Mouse (Mus musculus) left cerebral cortex, postnatal 36 days (tissue): ENCODE measurements at regions not wholly inside any gene's neighbourhood (a gene's known extent, or its start where the extent isn't known, plus 50 kb on each side); places are given as distances from the start of the nearest gene placed in this dataset.

Source experiments
- DNase-seq, 2 experiments: peaks; one replicate each; pipeline ENCODE4 v3.0.0; 2021 to 2022; ENCODE audit warnings: low spot score in 2 of 2, mixed read lengths in 1 of 2
- intact Hi-C: fragments of 180-260 bp; cut with DNase I; formaldehyde crosslinking; loops from one replicate; pipeline ENCODE4 v1.15.1; 2025

DNA sequence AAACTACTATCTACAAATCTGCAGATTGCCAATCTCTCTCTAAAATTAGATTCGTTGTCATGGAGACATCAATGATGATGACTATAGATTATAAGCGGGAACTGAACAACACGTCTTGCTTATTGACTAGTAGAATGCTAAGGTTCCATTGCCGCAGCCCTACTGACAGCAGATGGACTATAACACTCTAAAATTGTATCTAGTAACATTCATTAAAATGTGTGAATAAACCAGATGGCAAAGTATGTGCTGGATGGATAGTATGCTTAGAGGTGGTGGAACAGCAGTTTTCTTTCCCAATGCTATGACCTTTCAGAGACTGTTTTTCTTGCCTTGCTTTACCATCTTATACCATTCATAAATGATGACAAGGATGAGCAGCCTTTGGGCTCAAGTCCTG lies 864.7 kb downstream of the Slc4a3 start:
- no peak for DNase-seq
- intact Hi-C loops: no loop called here

DNA sequence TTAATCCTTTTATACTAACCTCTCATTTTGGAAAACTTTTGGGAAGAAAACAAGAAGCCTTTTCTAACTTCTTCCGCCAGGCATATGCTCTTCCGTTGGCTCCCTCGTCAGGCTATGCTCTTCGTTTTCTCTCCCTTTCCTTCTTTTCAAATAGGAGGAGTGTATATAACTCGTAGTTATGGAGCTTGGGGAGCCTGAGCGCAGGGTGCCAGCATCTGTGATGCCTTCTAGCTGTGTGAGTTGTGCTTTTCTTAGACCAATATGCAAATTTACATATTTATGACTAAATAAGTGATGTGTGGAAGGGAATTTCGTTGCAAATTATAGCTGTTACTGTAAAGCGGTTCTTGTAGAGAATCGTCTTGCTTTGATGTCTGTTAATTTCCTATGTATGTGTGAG lies 874.5 kb downstream of the Slc4a3 start:
- intact Hi-C loops: no loop called here
- peak in 1 of 2 experiments; percentile 10 for DNase-seq

DNA sequence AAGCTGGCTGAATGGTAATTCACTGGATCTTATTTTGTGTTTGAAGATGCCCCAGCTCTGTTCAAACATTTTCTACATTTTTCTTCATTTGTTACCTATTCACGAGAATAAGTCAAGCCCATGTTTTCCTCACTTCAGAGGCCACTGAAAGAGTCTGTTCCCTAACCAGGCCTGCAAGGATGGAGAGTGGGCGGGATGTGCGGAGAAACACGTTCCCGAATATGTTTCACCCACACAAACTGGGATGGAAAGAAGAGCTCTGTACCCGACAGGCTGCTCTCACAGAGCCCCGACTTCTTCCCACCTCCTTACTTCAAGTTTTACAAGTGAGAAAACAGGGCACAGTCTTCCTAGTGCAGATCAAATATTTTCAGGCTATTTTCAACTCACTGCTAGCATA lies 881.4 kb downstream of the Slc4a3 start:
- intact Hi-C loops: no loop called here

DNA sequence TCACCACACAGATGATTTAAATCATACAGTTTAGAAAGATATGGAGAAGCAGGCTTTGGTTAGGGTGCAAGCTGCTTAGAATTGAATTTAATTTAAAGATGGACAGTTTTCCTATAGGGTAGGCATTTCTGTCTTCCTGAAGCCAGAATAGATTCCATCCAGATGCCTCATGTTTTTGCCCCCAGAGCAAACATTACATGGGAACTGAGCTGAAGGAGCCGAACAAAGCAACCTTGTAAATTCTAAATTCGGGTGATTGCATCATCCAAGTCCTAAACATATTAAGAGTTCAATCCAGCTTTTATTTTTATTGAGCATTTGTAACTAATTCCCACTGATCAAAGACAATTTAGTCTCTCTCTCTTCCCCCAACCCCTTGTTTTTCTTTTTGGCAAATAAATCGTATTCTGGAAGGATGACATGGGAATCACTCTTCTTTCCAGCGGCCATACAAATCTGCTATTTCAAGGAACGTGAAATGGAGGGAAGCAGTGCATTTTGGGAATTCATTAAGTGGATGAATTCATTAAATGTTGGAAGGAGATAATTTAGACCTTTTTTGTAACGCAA lies 884.1 kb downstream of the Slc4a3 start:
- intact Hi-C loops: no loop called here
- DNase-seq: no peak

More for the DNA sequence above, 881.4 kb downstream of the Slc4a3 start:
- peak; percentile 66 to 77 for DNase-seq

DNA sequence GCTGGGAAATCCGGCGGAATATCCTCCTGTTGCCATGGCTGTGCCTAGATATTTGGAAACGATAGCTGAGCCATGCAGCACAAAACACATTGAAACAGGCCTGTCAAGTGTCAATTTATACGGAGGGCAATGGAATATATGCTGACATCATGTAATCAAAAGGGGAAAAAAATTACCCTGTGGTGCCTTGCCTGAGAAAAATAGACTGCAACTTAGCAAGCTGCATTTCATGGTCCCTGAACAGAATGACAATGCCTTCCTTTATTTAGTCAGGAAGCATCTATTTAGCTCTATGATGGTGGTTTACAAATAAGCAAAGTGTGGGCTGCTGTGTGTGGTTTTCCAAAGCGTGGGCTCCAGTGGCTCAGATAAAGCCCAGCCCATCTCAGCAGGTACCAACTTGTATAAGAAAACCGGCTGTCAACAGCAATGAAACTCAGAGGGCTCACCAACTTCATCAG lies 887.4 kb downstream of the Slc4a3 start:
- no peak for DNase-seq
- intact Hi-C loops: no loop called here

DNA sequence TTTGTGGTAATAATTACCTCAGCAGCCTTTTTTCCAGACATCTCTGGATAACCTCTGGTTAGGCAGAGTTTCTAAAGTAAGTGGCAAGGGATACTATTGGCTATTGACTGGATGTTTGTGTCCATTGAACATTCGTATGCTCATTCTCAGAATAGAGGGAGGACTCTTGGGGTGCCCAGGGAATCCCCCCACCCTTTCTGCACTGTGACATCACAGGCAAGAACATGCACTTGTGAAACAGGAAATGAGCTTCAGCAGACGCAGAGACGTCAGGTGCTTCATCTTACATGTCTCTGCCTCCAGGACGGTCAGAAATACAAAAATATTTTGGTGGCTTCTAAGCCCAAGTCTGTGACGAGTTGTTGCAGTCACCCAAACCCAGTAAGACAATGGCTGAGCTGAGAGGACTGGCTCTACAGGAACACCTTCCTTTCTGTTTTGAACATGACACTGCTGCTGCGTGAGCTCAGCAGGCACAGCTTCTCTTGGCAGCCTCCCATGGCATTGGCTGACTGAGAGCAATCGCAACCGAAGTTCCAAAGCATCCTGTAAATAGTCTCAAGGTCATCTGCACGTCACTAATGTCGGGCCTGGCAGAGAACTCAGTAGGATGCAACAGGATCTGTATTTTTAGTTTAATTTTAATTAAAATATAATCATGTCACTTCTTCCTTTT lies 904.6 kb downstream of the Slc4a3 start:
- intact Hi-C loops: no loop called here
- no peak for DNase-seq

DNA sequence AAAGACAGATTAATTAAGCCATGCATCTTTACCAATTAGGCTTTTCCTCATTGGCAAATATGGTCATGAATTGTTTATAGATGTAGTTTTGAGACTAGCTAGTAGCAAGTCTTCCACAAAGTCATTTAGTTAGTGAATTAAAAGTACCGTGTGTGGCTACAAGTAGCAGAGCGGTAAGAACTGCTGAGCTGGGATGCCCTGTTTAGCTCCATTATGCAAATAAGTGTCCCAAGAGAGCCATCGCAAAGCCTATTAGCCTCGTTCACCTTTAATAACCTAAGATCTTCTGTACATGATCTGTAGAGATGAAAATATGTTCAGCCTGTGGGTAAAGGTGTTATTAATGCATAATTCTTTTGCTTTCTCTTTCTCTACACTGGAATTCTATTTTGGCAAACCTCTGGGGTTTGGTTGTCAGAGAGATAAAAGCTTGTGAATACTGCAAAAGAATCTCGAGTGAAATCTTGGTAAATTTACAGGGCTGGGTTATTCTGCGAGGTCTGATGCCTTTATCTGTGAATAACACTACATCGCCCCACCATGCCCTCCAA lies 907.2 kb downstream of the Slc4a3 start:
- DNase-seq: no peak
- intact Hi-C loops: no loop called here

DNA sequence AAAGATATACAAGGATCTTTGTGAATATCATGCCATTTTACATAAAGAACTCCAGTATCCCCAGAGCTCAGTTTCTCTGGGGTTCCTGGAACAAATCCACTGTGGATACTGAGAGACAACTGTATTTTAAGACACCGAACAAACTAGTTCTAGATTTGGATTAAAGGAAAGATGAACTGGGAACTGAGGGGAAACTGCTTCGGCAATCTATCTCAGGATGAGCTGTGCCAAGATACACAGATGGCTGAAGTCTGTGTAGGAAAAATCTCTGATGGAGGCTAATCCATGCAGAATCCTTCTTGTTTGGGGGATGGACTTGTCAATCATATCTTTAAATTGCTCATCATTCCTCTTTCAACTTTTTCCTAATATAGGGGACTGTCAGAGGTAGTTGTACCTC lies 920.5 kb downstream of the Slc4a3 start:
- no peak for DNase-seq
- intact Hi-C loops: no loop called here

DNA sequence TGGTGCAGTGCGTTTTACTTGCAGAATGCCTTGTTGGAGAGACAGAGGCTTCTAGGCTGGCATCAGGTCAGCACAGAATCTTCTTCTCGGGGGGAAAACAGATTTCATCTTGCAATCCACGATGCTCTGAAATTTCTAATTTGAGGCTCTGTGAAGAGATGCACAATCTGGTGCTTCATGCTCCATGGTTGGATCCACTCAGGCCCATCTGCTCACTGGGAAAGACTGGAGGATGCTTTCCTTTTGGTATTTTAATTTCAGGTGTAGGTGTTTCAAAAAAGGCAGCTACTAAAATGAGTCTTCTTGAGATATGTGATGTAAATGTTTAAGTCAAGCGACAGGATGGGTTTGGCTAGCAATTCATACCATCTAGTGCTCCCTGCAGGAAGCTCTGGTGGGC lies 938.1 kb downstream of the Slc4a3 start:
- DNase-seq: peak; percentile 62 to 77
- intact Hi-C loops: no loop called here

DNA sequence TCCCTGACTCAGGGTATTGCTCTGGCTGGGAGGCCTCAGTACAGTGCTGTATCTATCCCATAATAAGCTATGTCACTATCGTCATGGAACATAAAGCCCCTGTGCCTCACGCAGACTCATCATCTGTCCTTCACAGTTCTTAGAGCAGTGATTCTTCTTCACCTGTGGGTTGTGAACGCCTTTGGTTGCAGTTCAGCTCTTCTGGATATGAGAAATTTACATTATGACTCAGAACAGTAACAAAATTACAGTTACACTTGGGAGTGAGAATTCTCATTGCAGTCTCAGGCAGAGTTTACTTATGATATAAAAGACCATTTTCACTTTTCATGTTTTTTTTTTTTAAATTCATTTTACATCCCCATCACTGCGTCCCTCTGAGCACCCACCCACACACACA lies 941.4 kb downstream of the Slc4a3 start:
- intact Hi-C loops: no loop called here
- peak in 1 of 2 experiments; percentile 22 for DNase-seq

DNA sequence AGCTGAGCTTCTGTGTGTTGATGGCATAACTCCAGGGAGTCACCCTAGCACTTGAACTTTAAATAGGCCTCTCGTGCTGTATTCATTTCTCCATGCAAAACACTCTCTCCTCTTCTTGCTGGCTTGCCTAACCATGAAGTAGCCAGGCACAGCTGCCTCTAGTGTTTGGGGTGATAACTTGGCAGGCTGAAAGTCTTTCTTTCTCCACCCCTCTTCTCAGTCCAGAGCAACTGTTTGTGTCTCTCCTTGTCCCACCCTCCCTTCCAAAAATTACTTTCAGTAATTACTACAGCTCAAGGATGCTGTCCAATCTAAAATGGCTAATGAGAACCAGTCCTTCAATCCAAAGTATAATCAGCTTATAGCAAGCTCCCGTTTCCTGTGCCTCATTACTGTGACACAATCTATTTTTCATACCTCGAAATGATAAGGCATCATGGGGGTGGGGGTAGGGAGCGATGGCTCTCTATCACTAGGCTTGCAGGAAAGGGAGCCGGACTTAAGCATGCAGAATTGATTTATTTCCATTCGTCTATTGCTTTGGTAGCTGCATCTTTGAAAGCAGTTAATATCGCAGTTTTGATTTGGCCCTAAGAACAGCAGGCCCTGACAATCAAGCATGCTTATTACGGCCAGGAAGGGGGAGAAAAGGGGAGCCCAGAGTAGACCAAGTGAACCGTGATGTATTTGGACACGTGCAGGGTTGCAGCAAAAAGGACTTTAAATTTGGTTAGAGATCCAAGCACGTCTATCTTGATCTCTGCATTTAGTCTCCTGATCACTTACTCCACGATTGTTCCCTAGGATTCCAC lies 943.8 kb downstream of the Slc4a3 start:
- DNase-seq: no peak
- intact Hi-C loops: no loop called here

DNA sequence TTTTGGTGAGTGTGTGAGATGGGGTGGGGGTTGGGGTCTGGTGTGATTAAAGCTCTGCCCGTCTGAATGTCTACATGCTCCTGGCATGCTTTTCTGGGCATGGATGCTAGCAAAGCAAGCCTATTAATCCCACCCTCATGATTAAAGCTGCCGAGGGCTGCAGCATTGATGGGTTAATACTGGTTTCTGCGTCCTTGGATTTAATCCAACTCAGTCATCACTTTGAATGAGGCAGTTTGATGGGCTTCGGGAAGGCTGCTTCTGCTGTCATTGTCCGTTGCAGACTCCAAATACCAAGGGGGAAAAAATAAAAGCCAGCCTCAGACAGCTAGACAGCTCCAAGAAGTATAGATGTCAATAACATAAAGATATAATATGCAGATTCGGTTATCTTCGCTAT lies 944.7 kb downstream of the Slc4a3 start:
- intact Hi-C loops: no loop called here
- no peak for DNase-seq

DNA sequence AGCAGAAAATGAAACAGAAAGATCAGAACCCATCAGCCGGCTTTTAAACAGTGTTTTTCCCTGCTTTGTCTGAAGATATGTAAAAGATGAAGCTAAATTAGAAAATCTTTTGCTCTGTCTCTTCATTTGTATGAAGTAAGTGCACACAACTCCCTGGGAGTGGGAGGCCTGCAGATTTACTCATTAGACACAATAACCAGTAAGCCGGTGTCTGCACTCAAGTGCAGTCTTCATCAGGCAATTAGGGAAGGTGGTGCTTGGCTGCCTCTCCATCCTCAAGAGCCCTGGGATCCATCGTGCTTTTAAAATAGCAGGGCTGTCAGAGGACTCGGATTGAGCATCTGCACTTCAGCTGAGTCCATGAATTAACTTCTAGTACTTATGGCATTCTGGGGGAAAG lies 945.1 kb downstream of the Slc4a3 start:
- intact Hi-C loops: no loop called here
- DNase-seq: peak; percentile 50 to 62

DNA sequence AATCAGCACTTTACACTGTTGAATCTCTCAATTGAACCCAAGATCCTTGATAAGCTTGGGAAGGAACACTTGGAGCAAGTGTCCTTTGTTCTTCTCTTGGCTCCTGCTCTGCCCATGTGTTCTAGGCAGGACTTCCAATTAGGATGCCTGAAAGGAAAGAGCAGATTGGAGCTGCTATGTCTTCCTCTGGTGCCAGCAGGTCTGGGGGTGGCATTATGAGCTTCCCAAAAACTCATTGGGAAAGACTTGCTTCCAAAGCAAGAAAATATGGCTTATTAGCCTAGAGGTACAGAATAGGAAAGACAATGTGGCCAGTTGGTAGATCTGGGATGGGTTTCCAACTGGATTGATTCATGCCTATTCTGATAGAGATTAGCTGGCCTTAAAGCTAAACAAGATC lies 959.1 kb downstream of the Slc4a3 start:
- intact Hi-C loops: no loop called here
- DNase-seq: peak in 1 of 2 experiments; percentile 38

DNA sequence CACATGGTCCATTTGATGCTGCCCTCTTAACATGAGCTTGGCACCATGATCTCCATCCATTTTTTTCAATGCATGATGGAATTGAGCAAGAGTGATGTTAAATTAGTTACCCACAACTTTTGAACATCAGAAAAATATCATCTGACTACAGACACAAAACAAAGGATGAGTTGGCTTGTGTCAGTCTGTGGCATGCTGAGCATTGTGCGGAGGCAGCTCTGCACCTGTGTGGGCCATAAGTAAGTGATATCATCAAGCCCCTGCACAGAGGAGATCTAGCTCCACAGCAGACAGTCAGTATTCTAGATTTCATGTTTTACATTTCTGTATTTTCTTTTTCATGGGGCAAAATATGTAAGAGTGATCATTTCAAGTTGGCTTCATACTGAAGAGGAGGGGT lies 962.8 kb downstream of the Slc4a3 start:
- no peak for DNase-seq
- intact Hi-C loops: no loop called here

DNA sequence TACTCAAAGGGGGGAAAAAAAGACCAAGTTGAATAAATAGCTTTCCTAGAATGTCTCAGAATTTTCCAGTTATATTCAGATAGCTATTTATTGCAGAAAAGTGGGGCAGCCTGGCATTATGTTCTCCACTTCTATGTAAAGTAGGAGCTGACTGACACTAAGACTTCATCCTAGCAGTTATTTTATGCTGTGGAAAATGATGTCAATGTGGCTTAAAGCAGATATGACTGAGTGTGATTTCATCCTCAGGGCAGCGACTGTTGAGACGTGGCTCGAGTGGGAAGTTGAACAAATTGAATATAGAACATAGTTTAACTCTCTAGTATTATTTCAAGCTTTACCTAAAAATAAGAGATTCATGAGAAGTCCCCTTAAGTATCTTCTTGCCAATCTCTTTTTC lies 963.4 kb downstream of the Slc4a3 start:
- intact Hi-C loops: no loop called here

DNA sequence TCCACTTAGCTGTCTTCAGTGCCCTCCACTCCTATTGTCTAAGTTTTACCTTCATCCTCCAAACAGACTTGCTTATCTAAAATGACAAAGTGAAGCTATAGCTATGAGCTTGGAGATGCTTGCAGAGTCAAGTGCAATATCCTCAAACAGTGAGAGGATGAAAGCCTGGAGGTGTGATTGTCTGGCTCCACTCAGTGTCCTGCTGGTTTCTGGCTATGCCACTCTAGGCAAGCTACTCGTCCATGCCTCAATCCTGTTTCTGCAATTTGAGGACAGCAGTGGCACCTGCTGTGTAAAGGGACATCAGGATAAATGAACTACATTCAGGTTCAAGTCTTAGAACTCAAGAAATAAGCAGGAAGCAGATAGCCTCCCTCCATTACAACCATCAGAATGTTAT lies 966.1 kb downstream of the Slc4a3 start:
- intact Hi-C loops: loop anchor here (5.0 kb wide), 1 partner anchor 1005 kb away; the partner anchor contains the start of gene Epha4
- DNase-seq: no peak

More for the DNA sequence above, 963.4 kb downstream of the Slc4a3 start:
- no peak for DNase-seq

DNA sequence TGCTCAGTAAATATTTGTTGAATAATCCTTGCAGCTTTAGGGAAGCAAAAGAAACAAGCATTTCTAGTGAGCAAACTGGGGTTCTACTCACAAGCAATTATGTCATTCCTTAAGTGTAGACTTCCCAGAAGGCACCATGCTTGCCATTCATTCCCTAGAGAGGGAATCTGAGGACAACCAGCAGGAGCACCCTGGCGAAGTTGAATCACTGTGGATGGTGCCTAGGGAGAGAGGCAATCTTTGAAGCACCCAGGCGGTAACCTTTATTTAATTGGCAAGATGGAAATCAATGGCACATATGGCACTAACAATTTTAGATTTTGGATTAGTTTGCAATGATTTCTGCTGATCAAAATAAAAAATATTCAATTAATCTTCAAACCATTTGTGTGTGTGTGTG lies 967.4 kb downstream of the Slc4a3 start:
- intact Hi-C loops: loop anchor here (5.0 kb wide), 1 partner anchor 1004 kb away; the partner anchor contains the start of gene Epha4
- DNase-seq: no peak

DNA sequence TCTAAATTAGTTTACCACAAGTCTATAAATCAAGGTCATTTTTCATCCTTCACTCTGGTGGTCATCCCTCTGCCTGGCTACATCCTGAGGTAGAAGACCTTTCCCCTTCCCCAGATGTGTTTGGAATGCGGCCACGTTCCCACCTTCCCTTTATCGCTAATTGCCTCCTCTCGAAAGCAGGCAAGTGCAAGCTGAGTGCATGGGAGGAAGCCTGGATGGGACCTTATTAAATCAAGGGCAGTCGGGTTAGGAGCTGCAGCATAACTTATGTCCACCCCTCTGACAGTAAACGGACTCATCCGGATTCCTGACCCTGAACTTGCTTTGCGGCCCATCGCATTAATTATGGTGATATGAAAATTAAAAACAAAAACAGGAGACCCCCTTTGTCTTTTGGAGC lies 983.5 kb downstream of the Slc4a3 start:
- DNase-seq: no peak
- intact Hi-C loops: no loop called here

DNA sequence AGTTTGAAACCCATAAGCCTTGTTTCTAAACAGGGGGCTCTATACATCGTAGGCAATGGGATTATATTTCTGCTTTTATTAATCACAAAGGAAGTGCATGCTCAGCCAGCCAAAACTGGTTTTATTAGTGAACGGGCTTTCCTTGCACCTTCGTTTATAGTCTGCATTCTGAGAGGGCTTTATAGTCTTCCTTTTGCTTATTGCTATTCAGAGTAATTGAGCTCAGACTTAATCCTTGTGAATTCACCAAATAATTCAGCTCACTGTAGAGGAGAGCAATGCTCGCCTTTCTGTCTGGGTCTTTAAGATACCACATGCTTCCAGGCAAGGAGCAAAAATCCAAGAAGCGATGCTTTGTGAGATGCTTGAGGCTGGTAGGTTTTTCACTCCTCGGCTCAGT lies 984.3 kb downstream of the Slc4a3 start:
- DNase-seq: no peak
- intact Hi-C loops: no loop called here
